Mouse (Mus musculus) intestine, embryonic 15.5 days (tissue): ENCODE measurements around the gene Edc4. TPM values are rescaled to one million over a fixed set of nuclear protein-coding genes. Genes with fewer than 3 reads are reported as not detected.
"Not testable (repeated sequence)": the region's sequence is repeated elsewhere in the genome, so short reads cannot be mapped to it uniquely, and the experiment has no call there.

ENCODE experiments used
- ATAC-seq: fragments of 200-750 bp; cut with Nextera tagmentation; 2 replicates; pipeline ENCODE4 v1.8.0; 2017; ENCODE audit warnings: moderate TSS enrichment, moderate library complexity
- H3K27ac ChIP-seq: fragments of 300-500 bp; sonication (generic); 2 replicates; pipeline ENCODE4 v1.5.1; 2015; ENCODE audit warnings: mild to moderate bottlenecking, inconsistent platforms
- H3K27me3 ChIP-seq: fragments of 300-500 bp; sonication (generic); replicated peaks from 2 replicates; pipeline ENCODE4 v1.6.1; 2015; ENCODE audit warnings: inconsistent platforms
- H3K36me3 ChIP-seq: fragments of 300-500 bp; sonication (generic); 2 replicates; pipeline ENCODE4 v1.6.1; 2015; ENCODE audit warnings: inconsistent platforms
- H3K4me1 ChIP-seq: fragments of 300-500 bp; sonication (generic); replicated peaks from 2 replicates; pipeline ENCODE4 v1.6.1; 2015; ENCODE audit warnings: inconsistent platforms
- H3K4me2 ChIP-seq: fragments of 300-500 bp; sonication (generic); replicated peaks from 2 replicates; pipeline ENCODE4 v1.6.1; 2015; ENCODE audit warnings: mild to moderate bottlenecking, inconsistent platforms
- H3K4me3 ChIP-seq: fragments of 300-500 bp; sonication (generic); replicated peaks from 2 replicates; pipeline ENCODE4 v1.5.1; 2015; ENCODE audit warnings: inconsistent platforms
- H3K9ac ChIP-seq: fragments of 300-500 bp; sonication (generic); 2 replicates; pipeline ENCODE4 v1.6.1; 2015; ENCODE audit warnings: inconsistent platforms
- H3K9me3 ChIP-seq: fragments of 300-500 bp; sonication (generic); 2 replicates; pipeline ENCODE4 v1.6.1; 2016; ENCODE audit warnings: inconsistent platforms
- WGBS: fragments of 180-500 bp; shearing (Covaris S2); methylation state at CpG from one replicate; pipeline ENCODE4 v1.1.7; 2015; 5-methylcytosine and 5-hydroxymethylcytosine counted together
- polyA plus RNA-seq: library from polyadenylated mRNA; unstranded; fragments of >200 nt; fragmentation: Nextera tagmentation; extraction: Ambion mirVana; gene quantifications from 2 replicates; pipeline ENCODE4 v1.2.1, GENCODE M21; 2015

The Edc4 gene
- 35.9 and 38.4 TPM in 2 replicates for polyA plus RNA-seq

DNA sequence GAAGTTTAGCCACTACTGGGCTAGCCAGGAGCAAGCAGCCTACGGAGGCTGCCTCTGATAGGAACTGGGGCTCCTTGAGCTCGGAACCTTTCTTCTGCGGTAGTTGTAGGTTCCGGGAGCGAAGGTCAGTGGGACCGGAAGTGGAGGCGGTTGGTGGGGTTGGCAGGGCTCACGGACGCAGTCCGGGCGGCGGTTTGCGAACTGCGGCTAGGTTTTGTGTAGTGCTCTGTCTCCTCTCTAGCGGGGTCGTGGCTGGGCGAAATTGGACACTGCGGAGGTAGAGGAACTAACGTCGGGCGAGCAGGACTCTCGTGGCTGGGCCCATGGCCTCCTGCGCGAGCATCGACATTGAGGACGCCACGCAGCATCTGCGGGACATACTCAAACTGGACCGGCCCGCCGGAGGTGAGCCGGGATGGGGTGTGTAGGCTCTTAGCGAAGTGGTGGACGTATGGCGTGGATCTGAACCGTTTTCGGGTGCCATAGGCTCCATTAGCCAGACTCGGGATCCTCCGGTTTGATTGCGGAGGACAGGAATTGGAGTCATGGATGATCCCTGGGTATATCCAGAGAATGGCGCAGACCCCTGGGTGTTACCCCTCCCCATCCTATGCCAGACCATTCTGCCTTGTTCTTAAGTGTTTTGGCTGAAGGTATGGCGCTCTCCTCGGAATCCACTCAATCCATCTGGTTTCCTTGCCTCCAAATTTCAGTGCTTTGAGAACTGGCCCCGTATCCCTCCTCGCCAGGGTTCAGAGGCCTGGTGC lies at the start of gene Edc4:
Gene Edc4 (plus strand): TSS at position 128 of the 767 bp plus-strand sequence.
- ATAC-seq, result peak; percentile 92
- no peaks in the 10 kb centered on the region for H3K9me3 ChIP-seq
- no peaks in the 10 kb centered on the region for H3K27me3 ChIP-seq
- peak within 1 kb of the TSS; percentile 64 for H3K27ac ChIP-seq
- WGBS, result under 1% methylated on average over 45 of the region's 45 CpGs
- H3K4me2 ChIP-seq, result peak within 1 kb of the TSS; percentile 87
- peaks cover 14% of the 10 kb centered on the region for H3K4me1 ChIP-seq
- H3K9ac ChIP-seq, result peak within 1 kb of the TSS; percentile 90
- H3K36me3 ChIP-seq, result peaks cover 25% of the 10 kb centered on the region
- peak within 1 kb of the TSS; percentile 86 for H3K4me3 ChIP-seq

DNA sequence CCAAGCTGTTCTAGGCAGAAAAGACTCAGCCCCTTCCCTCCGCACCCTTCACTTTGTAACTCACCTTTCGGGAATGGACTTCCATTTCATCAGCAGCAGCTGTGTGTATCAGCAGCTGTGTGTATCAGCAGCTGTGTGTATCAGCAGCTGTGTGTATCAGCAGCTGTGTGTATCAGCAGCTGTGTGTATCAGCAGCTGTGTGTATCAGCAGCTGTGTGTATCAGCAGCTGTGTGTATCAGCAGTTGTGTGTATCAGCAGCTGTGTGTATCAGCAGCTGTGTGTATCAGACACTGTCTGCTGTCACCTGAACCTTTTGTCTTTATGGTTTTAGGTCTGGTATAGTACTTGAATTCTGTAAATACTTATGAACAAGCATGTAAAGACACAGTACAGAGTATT lies 46.9 kb upstream of the Edc4 start:
- H3K27ac ChIP-seq, ATAC-seq, H3K9ac ChIP-seq, H3K4me2 ChIP-seq, H3K4me3 ChIP-seq, H3K27me3 ChIP-seq, H3K36me3 ChIP-seq, H3K4me1 ChIP-seq, H3K9me3 ChIP-seq: not testable (repeated sequence)
- 74% methylated on average over 2 of the region's 2 CpGs for WGBS

DNA sequence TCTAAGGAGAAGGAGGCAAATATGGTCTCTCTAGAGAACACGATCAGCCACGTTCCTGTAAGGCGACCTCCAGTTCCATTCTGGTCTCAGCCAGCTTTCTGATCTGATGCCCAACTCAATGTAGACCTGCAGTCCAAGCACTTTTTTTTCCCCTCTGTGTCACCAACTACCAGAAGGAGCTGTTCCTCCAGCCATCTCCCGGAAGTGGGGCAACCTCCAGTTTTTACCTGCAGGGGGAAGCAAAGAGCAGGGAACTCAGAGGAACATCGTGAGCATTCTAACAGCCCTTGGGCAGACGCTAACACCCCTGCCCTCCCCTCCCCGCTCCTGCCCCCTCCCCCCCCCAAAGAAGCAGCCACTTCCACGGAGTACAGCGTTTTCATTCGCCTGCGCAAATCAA lies 45.4 kb upstream of the Edc4 start:
- Histone ChIP-seq H3K4me3 (no peak overlapping the region), H3K36me3 (no peaks in the 10 kb centered on the region), H3K9ac (no peak overlapping the region), H3K9me3 (no peaks in the 10 kb centered on the region), H3K4me2 (no peak overlapping the region), H3K27ac (no peak overlapping the region), H3K4me1 (no peaks in the 10 kb centered on the region), H3K27me3 (no peaks in the 10 kb centered on the region)
- ATAC-seq, result peak; percentile 23
- 28% methylated on average over 11 of the region's 11 CpGs for WGBS

DNA sequence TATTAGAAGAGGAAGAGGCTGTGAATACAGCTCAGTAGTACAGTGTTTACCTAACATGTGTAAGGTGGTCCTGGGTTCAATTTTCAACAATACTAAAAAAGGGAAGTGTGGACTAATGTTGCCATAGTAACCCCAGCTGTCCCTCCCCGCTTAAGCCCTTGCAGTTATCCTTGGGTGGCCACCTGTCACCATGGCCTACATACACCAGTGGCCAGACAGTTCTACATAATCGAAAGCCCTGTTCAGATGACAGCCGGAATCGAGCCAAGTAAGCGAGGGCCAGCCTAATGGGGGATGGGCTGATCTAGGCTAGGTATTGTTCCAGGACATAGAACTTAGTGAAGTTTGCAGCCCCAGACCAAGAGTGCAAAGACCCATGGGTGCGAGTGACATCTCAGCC lies 43.7 kb upstream of the Edc4 start:
- Histone ChIP-seq H3K27me3 (no peaks in the 10 kb centered on the region), H3K4me3 (no peak overlapping the region), H3K4me1 (no peaks in the 10 kb centered on the region), H3K9ac (no peak overlapping the region), H3K36me3 (no peaks in the 10 kb centered on the region), H3K4me2 (no peak overlapping the region), H3K9me3 (no peaks in the 10 kb centered on the region), H3K27ac (no peak overlapping the region)
- ATAC-seq, result no peak
- WGBS, result 85% methylated on average over 6 of the region's 6 CpGs

DNA sequence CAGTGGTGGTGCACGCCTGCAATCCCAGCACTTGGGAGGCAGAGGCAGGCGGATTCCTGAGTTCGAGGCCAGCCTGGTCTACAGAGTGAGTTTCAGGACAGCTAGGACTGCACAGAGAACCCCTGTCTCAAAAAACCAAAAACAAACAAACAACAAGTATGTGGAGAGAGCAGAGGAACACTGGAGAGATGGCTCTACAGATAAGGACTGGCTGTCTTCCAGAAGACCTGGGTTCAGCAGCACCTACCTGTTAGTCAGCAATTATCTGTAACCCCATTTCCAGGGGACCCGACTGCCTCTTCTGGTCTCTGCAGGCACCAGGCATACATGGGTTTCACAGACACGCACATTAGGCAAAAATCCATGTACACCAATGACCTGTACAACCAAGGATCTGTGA lies 41.5 kb upstream of the Edc4 start:
- Histone ChIP-seq H3K9ac (no peak overlapping the region), H3K9me3 (no peaks in the 10 kb centered on the region), H3K4me1 (no peaks in the 10 kb centered on the region), H3K4me2 (no peak overlapping the region), H3K36me3 (peaks cover 8% of the 10 kb centered on the region), H3K4me3 (no peak overlapping the region), H3K27ac (no peak overlapping the region), H3K27me3 (no peaks in the 10 kb centered on the region)
- no peak for ATAC-seq
- WGBS, result 90% methylated on average over 5 of the region's 5 CpGs

DNA sequence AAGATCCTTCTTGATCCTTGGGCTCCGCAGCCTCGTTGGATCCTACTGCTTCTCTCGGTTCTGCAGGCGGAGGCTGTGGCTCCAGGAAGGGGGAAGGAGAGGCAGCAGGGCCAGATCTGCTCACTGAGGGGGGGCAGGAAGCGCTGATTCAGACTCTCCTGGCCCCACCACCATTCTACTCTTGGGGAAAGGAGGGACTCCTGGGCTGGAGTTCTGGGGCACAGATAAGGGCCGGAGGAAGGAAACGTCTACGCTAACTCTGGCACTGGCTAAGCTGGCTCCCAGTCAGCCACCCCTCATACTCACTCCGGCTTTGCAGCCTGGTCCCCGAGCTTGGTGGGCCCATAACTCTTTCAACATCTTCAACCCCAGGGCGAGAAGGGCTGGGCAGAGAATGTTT lies 34.0 kb upstream of the Edc4 start:
- no peak overlapping the region for H3K9ac ChIP-seq
- H3K4me2 ChIP-seq, result no peak overlapping the region
- no peaks in the 10 kb centered on the region for H3K27me3 ChIP-seq
- no peak for ATAC-seq
- H3K4me3 ChIP-seq, result no peak overlapping the region
- H3K36me3 ChIP-seq, result peaks cover 40% of the 10 kb centered on the region
- H3K4me1 ChIP-seq, result peaks cover 7% of the 10 kb centered on the region
- no peak overlapping the region for H3K27ac ChIP-seq
- 91% methylated on average over 11 of the region's 11 CpGs for WGBS
- no peaks in the 10 kb centered on the region for H3K9me3 ChIP-seq

DNA sequence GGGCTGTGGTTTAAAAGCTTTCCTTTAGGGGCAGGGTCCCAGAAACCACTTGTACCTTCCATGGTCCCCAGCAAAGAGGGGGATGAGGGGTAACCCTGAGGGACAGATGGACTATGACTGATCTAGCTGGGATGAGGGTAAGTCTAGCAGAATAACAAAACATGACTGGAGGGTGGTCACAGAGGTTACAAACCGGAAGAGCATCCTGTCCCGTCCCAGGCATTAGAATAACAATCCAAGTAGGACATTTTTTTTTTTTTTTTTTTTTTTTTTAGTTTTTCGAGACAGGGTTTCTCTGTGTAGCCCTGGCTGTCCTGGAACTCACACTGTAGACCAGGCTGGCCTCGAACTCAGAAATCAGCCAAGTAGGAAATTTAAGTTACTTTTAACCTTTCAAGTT lies 30.7 kb upstream of the Edc4 start:
- Histone ChIP-seq H3K4me2 (no peak overlapping the region), H3K4me3 (no peak overlapping the region), H3K36me3 (peaks cover 25% of the 10 kb centered on the region), H3K9ac (no peak overlapping the region), H3K27me3 (no peaks in the 10 kb centered on the region), H3K27ac (no peak overlapping the region), H3K9me3 (no peaks in the 10 kb centered on the region), H3K4me1 (peaks cover 7% of the 10 kb centered on the region)
- whole genome bisulfite sequencing, result 84% methylated on average over 4 of the region's 4 CpGs
- no peak for ATAC-seq

DNA sequence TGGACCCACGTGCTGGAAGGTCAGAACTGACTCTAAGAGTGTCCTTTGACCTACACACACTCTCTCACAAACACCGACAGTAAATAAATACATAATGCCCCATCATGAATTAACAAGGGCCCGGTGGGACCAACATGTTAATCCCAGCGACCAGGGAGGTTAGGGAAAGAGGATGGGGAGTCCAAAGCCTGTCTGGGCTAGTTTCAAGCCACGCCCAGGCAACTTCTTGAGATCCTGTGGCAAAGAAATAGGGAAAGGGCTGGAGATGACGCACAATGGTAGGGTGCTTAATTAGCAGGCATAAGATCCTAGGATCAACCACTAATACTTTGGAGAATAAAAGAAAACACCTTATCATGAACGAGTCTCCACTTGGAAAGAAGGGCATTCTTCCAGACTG lies 30.1 kb upstream of the Edc4 start:
- no peaks in the 10 kb centered on the region for H3K27me3 ChIP-seq
- peak overlapping the region; percentile 30 for H3K4me2 ChIP-seq
- no peak for ATAC-seq
- H3K36me3 ChIP-seq, result peaks cover 25% of the 10 kb centered on the region
- H3K4me3 ChIP-seq, result no peak overlapping the region
- WGBS, result 79% methylated on average over 7 of the region's 7 CpGs
- H3K27ac ChIP-seq, result no peak overlapping the region
- no peak overlapping the region for H3K9ac ChIP-seq
- H3K4me1 ChIP-seq, result peaks cover 7% of the 10 kb centered on the region
- H3K9me3 ChIP-seq, result no peaks in the 10 kb centered on the region

DNA sequence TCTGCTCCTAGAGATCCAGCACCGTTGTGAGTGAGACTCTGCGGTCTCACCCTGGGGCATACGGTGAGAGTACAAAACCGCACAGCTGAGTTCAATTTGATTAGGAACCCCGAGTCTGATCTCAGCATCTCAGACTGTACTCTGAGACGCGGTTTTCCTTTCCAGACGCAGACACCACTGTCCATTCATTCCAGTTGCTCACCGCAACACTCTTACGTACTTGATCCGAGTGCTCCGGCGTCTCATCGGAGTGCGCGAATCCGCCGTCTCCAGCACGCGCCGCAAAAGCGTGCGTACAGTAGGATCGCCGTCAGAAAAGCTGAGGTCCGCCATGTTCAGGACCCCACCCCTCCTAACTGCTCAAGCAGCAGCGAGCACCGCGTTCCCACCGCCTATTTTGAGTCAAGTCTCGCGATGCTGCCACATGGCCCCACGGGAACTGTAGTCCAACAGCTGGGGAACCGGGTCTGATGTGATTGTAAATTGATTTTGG lies 29.0 kb upstream of the Edc4 start:
- under 1% methylated on average over 34 of the region's 34 CpGs for WGBS
- Histone ChIP-seq H3K9ac (peak overlapping the region; percentile 64), H3K9me3 (no peaks in the 10 kb centered on the region), H3K27me3 (no peaks in the 10 kb centered on the region), H3K36me3 (peaks cover 16% of the 10 kb centered on the region), H3K4me3 (peak overlapping the region; percentile 68), H3K4me2 (peak overlapping the region; percentile 67), H3K4me1 (peaks cover 11% of the 10 kb centered on the region), H3K27ac (peak overlapping the region; percentile 51; the same call in 1 of the 2 replicates)
- peak; percentile 81 for ATAC-seq

DNA sequence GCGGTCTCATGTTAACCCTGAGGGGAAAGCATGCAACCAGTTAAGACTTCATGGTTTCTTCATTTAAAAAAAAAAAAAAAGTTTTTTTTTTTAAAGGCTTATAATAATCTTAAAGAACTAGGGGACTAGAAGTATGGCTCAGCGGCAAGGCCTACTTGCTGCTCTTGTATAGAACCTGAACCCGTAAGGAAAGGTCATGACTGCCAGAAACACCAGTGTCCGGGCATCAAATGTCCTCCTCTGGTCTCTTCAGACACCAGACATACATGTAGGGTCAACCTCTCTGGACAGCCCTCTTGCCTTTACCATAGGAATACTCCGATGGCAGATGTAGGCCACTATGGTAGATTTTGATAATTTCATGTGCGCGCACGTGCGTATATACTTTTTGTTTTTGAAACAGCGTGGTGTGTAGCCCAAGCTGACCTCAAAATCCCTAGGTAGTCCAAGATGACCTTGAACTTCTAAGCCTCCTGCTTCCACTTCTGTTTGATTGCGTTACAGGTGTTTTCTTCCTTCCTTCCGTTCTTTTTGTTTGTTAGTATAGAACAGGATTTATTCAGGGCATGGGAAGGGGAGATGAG lies 28.4 kb upstream of the Edc4 start:
- Histone ChIP-seq H3K27ac (no peak overlapping the region), H3K36me3 (peaks cover 11% of the 10 kb centered on the region), H3K4me1 (peaks cover 15% of the 10 kb centered on the region), H3K4me2 (peak overlapping the region; percentile 67; the same call in 1 of the 2 replicates), H3K27me3 (no peaks in the 10 kb centered on the region), H3K4me3 (no peak overlapping the region), H3K9ac (no peak overlapping the region), H3K9me3 (no peaks in the 10 kb centered on the region)
- ATAC-seq, result no peak
- 77% methylated on average over 12 of the region's 12 CpGs for WGBS

DNA sequence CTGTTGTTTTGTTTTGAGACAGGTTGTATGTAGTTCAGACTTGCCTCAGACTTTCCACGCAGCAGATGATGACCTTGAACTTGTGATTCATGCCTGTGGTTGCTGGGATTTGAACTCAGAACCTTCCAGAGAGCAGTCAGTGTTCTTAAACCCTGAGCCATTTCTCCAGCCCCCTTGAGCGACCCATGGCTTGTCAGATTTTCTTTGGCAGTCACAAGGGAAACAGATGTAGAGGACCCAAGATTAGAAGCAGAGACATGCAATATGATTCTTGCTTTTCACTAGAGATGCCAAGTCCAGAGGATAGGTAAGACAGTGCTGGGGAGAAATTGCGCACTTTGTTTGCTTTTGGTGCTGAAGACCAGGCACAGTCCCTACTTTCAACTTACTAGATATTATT lies 27.5 kb upstream of the Edc4 start, which contains the start of gene Cenpt:
Gene Cenpt (minus strand): TSS at position 101 of the 400 bp plus-strand sequence.
- Histone ChIP-seq H3K4me3 (no peak within 1 kb of the TSS), H3K27me3 (no peaks in the 10 kb centered on the region), H3K27ac (no peak within 1 kb of the TSS), H3K4me2 (peak within 1 kb of the TSS; percentile 67; the same call in 1 of the 2 replicates), H3K4me1 (peaks cover 21% of the 10 kb centered on the region), H3K36me3 (peaks cover 7% of the 10 kb centered on the region; the same call in 1 of the 2 replicates), H3K9ac (no peak within 1 kb of the TSS), H3K9me3 (no peaks in the 10 kb centered on the region)
- no peak for ATAC-seq
- WGBS, result 83% methylated on average over 3 of the region's 3 CpGs

DNA sequence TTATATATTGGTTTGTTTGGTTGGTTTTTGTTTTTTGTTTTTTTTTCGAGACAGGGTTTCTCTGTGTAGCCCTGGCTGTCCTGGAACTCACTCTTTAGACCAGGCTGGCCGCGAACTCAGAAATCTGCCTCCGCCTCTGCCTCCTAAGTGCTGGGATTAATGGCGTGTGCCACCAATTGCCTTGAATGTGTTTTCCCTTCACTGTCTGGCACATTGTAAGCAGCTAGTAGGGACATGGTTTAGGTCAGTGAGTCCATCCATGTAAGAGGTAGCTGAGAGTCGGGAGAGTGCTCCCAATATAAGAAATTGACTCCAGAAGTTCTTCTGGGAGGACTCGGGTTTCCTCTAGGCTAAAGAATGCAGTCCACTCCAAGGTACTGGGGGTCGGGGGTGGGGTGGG lies 26.4 kb upstream of the Edc4 start:
- Histone ChIP-seq H3K27ac (no peak overlapping the region), H3K4me2 (peak overlapping the region; percentile 91), H3K27me3 (no peaks in the 10 kb centered on the region), H3K4me1 (peaks cover 28% of the 10 kb centered on the region), H3K36me3 (no peaks in the 10 kb centered on the region; the same call in 1 of the 2 replicates), H3K4me3 (peak overlapping the region; percentile 85), H3K9ac (peak overlapping the region; percentile 73; the same call in 1 of the 2 replicates), H3K9me3 (no peaks in the 10 kb centered on the region)
- 25% methylated on average over 8 of the region's 8 CpGs for WGBS
- ATAC-seq, result no peak
